Mouse (Mus musculus) CD4-positive naive resting alpha-beta T cell, adult 57 days (primary cell): ENCODE data around the gene Alox12e. TPM values are rescaled to one million over a fixed set of nuclear protein-coding genes. Genes with fewer than 3 reads are reported as not detected.

ENCODE experiments used
- total RNA-seq: library from RNA; stranded (reverse); gene quantifications from one replicate; pipeline ENCODE4 v1.2.4, GENCODE M21; 2023

Gene Alox12e
- total RNA-seq: not detected

DNA sequence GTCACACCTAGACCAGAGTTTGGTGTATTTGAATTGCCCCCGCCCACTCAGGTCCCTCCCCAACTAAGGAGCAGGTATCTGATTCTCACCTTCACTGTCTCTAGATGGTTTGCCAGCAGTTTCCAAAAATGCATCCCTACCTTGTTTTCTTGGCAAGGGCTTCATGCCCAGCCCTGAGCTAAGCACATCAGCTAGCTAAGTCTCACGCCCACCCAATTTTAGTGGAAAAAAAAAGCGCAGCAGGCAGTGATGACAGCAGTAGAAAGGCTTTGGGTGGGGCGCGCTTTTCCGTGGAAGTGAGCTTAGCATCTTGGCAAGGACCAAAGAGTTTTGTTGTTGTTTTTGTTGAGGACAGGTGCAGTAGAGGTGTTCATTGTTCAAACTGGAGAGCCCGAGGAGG, at the start of gene Alox12e:
TSS of gene Alox12e (minus strand) at position 101 of the 400 bp plus-strand sequence.

DNA sequence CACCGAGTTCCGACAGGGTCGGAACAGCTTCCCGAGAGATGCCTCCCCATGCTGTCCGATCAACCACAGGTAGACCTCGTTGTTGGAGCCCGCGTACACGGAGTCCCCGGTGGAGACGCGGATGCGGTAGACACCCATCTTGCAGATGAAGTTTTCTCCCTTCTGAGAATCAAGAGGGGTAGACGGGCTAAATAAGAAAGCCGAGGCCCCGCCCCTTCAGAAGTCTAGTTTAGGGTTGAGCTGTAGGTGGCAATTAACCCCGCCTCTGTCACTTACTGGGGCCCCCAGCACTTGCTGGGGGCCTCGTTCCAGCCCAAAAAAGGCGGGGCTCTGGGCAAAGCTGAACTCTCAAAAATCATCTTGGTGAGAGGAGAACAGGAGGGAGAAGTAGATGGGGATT, 29.4 kb upstream of the Alox12e start, which contains the start of gene Alox15:
TSS of gene Alox15 (minus strand) at position 164 of the 400 bp plus-strand sequence.

Other genes with a start within 250 kb of the Alox12e start
- gene Asgr2, start 230.0 kb downstream of the Alox12e start, total RNA-seq: not detected
- not detected for gene Mgl2, start 192.3 kb downstream of the Alox12e start, total RNA-seq
- 1.6 TPM for gene Clec10a, start 166.4 kb downstream of the Alox12e start, total RNA-seq
- gene Slc16a11, start 109.9 kb downstream of the Alox12e start, total RNA-seq: not detected
- 3.4 TPM for gene Slc16a13, start 101.6 kb downstream of the Alox12e start, total RNA-seq
- 0.77 TPM for gene Bcl6b, start 92.8 kb downstream of the Alox12e start, total RNA-seq
- 70.5 TPM for gene 0610010K14Rik, start 84.7 kb downstream of the Alox12e start, total RNA-seq
- gene Gm21988, start 82.8 kb downstream of the Alox12e start, total RNA-seq: 4.8 TPM
- 68.2 TPM for gene Rnasek, start 82.8 kb downstream of the Alox12e start, total RNA-seq
- gene Alox12, start 67.3 kb downstream of the Alox12e start, total RNA-seq: 1.1 TPM
- gene Alox15, start 29.4 kb upstream of the Alox12e start, total RNA-seq: 0.68 TPM
- gene Pelp1, start 87.4 kb upstream of the Alox12e start, total RNA-seq: 27.0 TPM
- 347 TPM for gene Arrb2, start 110.0 kb upstream of the Alox12e start, total RNA-seq
- gene Med11, start 129.3 kb upstream of the Alox12e start, total RNA-seq: 39.9 TPM
- gene Zmynd15, start 136.8 kb upstream of the Alox12e start, total RNA-seq: 1.1 TPM
- gene Cxcl16, start 137.4 kb upstream of the Alox12e start, total RNA-seq: 2.3 TPM
- 1.5 TPM for gene Tm4sf5, start 182.6 kb upstream of the Alox12e start, total RNA-seq
- not detected for gene Vmo1, start 192.0 kb upstream of the Alox12e start, total RNA-seq
- not detected for gene Gltpd2, start 196.6 kb upstream of the Alox12e start, total RNA-seq
- gene Psmb6, start 202.7 kb upstream of the Alox12e start, total RNA-seq: 129 TPM
- gene Gm40193, start 210.3 kb upstream of the Alox12e start, total RNA-seq: not detected
- 7.3 TPM for gene Pld2, start 217.4 kb upstream of the Alox12e start, total RNA-seq
- gene Mink1, start 240.3 kb upstream of the Alox12e start, total RNA-seq: 201 TPM